Mouse (Mus musculus) bone marrow macrophage, adult 2 months (primary cell): ENCODE measurements around the gene Plekhb1.

Experiments
- CTCF ChIP-seq: IDR thresholded peaks from 2 replicates; pipeline ENCODE4 v1.5.1; 2012; ENCODE audit warnings: low read depth, mild to moderate bottlenecking, low read length, moderate library complexity
- POLR2A ChIP-seq: IDR thresholded peaks from 2 replicates; pipeline ENCODE4 v1.6.1; 2012; ENCODE audit warnings: mild to moderate bottlenecking, low read depth, low read length, borderline replicate concordance

DNA sequence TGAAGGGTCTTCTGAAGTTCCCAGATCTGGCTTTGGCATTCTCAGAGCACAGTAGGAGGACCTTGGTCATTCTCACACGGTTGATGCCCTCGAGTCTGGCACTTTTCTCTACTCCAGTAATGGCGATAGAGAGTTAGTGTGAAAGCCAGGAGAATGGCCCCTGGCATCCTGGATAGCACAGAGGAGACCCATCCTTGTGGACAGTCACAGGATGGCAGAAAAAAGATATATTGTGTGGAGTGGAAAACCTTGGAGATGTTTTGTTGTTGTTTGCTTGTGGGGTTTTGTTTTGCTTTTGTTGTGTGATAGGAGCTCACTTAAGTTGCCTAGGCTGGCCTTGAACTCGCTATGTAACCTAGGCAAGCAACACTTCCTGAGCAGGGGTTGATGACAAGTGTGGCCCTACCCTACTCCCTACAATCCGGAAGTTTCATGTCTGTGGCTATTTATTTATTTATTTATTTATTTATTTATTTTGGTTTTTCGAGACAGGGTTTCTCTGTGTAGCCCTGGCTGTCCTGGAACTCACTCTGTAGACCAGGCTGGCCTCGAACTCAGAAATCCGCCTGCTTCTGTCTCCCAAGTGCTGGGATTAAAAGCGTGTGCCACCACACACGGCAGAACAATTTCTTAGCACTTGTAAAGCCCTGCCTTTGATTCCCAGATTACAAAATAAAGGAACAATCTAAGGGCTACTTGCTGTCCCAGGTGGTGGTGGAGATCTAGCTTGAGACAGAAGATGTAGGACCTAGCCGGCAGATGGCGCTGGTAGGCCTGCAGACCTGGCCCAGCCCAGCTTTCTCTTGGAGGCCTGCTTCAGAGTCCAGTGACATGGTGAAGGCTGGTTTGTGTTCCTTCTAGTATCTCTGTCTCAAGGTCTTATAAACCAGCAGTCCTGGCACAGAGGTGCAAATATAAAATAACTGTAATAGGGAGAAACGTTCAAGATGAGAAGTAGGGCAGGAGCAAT lies 23.1 kb upstream of the Plekhb1 start:
- TF ChIP-seq CTCF (peak; percentile 85), POLR2A (no peak)
